Mouse (Mus musculus): ENCODE measurements at regions not wholly inside any gene's neighbourhood (a gene's known extent, or its start where the extent isn't known, plus 50 kb on each side); places are given as distances from the start of the nearest gene placed in this dataset.

GRCm38 (mm10) chrX:113966128-113966527 lies 508.0 kb upstream of the Klhl4 start:
- H3K27ac ChIP-seq, result no peak overlapping the region
- intact Hi-C loops (cut with DNase I), result no loop called here
- no peak for TF ChIP-seq CTCF (IDR thresholded peaks at IDR 0.05)
- DNase-seq, result no peak
- no peak overlapping the region for H3K4me3 ChIP-seq

- Histone ChIP-seq H3K27ac (no peak overlapping the region), H3K4me3 (no peak overlapping the region)
- intact Hi-C loops (cut with DNase I), result no loop called here
- no peak for DNase-seq
- TF ChIP-seq CTCF (IDR thresholded peaks at IDR 0.05), result no peak
Measured at GRCm38 (mm10) chrX:113993118-113993517, 481.0 kb upstream of the Klhl4 start.

GRCm38 (mm10) chrX:114041281-114041680 lies 432.9 kb upstream of the Klhl4 start:
- 0 out of 2 replicates have a peak, but pooled peaks have one; percentile 9 for TF ChIP-seq CTCF (IDR thresholded peaks at IDR 0.05)
- no peak for DNase-seq
- intact Hi-C loops (cut with DNase I), result no loop called here
- Histone ChIP-seq H3K27ac (no peak overlapping the region), H3K4me3 (no peak overlapping the region)

All from gastrocnemius, adult 2 months (tissue).